Mouse (Mus musculus) liver, embryonic 14.5 days (tissue): ENCODE measurements around the gene Gm42957.

Experiments
- CTCF ChIP-seq: IDR thresholded peaks from 2 replicates; pipeline ENCODE4 v1.5.1; 2016; ENCODE audit warnings: antibody characterized with exemption, low read depth, control low read depth
- EP300 ChIP-seq: IDR thresholded peaks from 2 replicates; pipeline ENCODE4 v1.6.1; 2016; ENCODE audit warnings: antibody characterized with exemption, low read depth

- TF ChIP-seq CTCF (no peak), EP300 (no peak)
Observed at GRCm38 (mm10) chr3:96684822-96685156, 49.5 kb downstream of the Gm42957 start.
